Mouse (Mus musculus) heart, adult 11 months (tissue): Measurements from ENCODE around the gene Hbp1.
A peak's percentile ranks its signal among the peaks of the same experiment; 100 is the strongest.

Source experiments
- DNase-seq: peaks from one replicate; pipeline ENCODE4 v3.0.0; 2022

Hbp1 gene

GRCm38 (mm10) chr12:31949759-31950658 is at the start of gene Hbp1:
Gene Hbp1, minus strand, starts transcription at chr12:31950535.
- peak; percentile 100 for DNase-seq

- peak; percentile 9 for DNase-seq
These were observed 48.4 kb upstream of the Hbp1 start for GRCm38 (mm10) chr12:31998706-31999105.

GRCm38 (mm10) chr12:31997328-31997878 is 47.1 kb upstream of the Hbp1 start:
- no peak for DNase-seq

- DNase-seq = peak; percentile 94
These were observed 46.5 kb upstream of the Hbp1 start for GRCm38 (mm10) chr12:31996877-31997276.

GRCm38 (mm10) chr12:31990575-31990974 is 40.2 kb upstream of the Hbp1 start:
- no peak for DNase-seq

GRCm38 (mm10) chr12:31989726-31990125 is 39.4 kb upstream of the Hbp1 start:
- DNase-seq = peak; percentile 30

DNA sequence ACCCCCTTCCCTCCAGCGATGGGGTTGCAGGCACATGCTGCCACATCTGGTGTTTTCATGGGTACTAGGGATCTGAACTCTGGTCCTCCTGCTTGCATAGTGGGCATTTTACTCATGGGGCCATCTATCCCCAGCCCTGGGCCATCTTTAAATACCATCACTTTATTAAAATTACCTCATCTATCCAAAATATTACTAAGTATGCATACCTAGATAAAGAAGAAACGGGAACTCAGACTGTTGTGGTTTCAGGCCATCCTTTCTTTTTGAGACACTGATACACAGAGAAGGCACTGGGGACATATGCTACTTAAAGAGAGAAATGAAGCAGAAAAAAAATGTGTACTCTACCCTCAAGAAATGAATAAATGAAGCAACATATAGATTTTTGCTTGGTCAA is 36.1 kb upstream of the Hbp1 start:
- peak; percentile 63 for DNase-seq

- DNase-seq = peak; percentile 28
These were observed 35.4 kb upstream of the Hbp1 start for GRCm38 (mm10) chr12:31985738-31986137.

GRCm38 (mm10) chr12:31984664-31985063 is 34.3 kb upstream of the Hbp1 start:
- DNase-seq = peak; percentile 94

DNA sequence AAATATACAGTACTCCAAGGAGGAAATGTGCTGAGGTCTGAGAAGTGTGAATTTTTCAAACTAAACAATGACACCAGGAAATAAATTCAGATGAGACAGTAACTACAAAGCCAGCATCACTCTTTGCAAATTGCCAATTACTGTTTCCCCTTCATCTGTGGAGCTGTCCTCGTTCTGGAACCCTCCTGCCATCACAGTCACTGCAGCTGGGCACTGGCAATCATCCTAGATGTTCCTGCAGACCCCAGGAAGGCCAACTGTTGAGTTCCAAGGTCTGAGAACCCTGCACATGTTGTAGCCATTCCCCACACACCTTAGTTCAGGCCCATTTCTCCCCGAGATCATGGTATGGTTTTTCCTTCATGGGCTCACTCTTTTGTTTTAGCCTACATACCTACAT is 33.9 kb upstream of the Hbp1 start:
- no peak for DNase-seq

DNA sequence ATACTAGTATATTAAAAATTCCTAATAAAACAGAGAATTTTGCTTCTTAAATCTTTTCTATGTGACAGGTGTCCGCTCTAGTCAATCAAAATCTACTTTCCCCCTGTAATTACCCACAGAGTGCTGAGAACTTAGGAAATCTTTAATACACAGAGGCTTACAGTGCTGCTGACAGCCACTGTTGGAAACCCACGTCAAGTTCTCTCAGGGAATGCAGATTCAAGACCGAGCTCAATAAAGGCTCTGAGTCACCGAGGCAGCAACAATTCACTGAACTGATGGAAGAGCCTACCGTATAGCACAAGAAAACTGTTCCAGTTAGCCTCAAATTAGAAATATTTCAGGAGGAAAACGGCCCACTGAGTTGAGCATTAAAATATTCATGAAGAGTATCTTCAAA is 33.4 kb upstream of the Hbp1 start:
- peak; percentile 23 for DNase-seq

DNA sequence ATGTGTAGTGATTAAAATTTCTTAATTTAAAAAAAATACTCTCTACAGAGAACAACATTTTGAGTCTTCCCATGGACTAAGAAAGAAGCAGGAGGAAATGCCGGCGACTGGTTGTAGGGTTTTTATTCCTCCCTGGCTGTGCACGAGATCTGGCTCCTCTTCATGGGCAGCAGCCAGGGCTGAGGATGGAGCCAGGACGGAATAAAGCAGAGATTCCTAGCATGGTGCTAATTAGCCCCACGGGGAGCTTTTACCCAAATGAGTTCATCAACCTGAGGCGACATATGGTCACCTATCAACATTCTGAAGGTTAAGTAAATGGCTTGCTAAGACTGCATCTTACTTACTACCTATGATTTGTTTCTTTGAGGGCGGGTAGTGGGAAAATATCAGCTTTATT is 32.9 kb upstream of the Hbp1 start:
- peak; percentile 76 for DNase-seq

DNA sequence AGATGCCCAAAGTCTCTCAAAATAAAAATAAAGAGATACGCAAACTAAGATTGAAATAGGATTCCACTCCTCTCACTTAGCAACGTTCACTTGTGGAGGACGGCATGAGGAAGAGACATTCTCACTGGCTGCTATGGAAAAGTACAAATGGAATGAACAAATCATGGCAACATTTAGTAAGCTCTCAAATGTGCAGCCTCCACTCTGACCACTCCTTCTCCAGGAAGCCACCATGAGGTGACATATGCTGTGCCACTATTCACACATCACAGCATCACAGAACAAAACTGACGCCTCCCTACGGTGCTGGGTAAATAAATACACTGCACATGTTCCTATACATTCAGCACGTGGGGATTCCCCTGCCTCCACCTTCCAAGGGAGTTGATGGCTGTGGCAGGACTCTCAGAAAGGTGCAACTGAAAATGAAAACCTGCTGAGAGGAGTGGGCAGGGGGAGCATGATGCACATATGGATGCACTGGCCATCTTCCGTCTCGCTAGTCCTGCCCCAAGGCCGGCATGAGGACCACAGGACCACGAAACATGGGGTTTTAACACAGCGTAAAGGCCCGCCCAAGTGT is 27.4 kb upstream of the Hbp1 start:
- peak; percentile 80 for DNase-seq

DNA sequence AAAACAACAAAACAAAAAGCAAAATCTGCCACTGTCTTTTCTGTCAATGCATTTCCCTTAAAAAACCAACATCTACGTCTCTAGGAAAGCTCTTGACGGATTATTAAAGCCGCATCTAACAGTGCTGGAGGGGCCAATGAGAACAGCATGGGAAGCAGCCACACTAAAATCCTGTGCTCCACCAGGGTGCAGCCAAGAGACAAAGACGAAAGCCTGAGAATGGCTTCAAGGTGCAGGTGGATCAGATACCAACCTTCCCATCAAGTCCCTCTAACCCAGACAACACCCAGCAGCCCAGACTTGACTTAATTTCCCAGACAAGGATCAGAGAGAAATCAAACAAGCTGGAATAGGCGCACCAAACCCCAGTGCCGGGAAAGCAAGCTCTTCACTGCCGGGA is 26.2 kb upstream of the Hbp1 start:
- DNase-seq = no peak

DNA sequence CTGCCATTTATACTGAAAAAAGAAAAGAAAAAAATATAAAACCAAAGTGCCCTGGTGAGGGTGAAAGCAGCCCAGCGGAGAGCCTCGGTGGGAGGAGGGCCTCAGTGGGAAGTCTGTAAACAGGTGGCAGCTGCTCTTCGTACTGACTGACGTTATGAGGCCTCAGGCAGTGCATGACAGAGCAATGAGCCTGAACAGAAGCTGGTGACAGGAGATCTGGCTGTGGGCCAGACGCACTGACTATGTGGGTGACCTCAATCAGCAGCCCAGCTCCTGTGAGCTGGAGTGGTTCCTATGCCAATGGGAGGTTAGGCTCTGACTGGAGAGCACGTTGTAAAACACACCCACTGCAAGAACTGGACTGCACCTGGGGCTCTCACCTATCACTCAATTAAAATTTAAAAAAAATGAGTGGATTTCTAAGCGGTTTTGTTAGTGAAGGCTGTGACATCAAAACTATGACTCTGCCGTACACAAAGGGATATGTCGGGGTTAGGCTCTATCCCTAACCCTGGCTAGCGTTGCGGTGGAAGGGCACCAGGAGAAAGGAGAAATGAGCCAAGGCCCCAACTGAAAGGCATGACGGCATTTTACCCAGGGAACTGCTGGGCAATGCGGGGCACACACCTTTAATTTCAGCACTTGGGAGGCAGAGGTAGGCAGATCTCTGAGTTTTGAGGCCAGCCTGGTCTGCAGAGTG is 23.3 kb upstream of the Hbp1 start:
- peak; percentile 98 for DNase-seq

- DNase-seq = peak; percentile 73
These were observed 21.2 kb upstream of the Hbp1 start for GRCm38 (mm10) chr12:31971547-31971946.

DNA sequence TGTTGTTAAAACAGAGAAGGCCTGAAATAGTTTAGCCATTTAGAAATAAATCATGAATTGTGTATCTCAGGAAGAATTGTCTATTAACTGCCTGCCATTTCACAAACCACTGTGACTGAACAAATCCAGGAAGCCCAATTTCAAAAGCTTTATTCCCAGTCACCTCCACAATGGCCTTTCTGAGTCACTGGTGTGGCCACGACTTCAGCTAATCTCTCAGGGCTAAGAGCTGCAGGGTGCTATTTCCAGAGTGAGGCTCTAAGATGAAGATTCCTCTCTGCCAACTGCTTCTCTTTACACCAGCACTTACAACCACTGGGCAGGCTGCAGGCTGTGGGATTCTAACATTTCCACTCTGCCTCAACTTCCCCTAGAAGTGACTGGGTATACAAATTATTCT is 18.8 kb upstream of the Hbp1 start:
- DNase-seq = no peak

GRCm38 (mm10) chr12:31967536-31967935 is 17.2 kb upstream of the Hbp1 start:
- DNase-seq = no peak

DNA sequence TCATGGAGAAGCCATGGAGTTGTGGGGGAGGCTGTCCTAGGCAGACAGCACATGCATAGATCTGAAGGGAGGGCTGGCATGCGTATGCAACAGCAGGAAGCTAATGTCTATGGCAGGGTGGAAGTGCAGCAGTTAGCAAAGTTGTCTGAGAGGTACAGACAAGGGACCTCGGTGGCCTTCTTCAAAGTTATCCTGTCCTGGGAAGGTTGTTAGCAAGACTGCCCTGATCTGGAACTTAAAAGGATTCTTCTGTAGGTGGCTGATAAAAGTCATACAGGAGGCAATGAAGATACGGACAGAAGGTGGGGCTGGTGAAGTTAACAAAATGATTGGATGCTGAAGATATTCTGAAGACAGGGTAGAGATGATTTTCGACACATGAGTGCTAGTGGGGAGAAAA is 16.1 kb upstream of the Hbp1 start:
- DNase-seq = peak; percentile 61

DNA sequence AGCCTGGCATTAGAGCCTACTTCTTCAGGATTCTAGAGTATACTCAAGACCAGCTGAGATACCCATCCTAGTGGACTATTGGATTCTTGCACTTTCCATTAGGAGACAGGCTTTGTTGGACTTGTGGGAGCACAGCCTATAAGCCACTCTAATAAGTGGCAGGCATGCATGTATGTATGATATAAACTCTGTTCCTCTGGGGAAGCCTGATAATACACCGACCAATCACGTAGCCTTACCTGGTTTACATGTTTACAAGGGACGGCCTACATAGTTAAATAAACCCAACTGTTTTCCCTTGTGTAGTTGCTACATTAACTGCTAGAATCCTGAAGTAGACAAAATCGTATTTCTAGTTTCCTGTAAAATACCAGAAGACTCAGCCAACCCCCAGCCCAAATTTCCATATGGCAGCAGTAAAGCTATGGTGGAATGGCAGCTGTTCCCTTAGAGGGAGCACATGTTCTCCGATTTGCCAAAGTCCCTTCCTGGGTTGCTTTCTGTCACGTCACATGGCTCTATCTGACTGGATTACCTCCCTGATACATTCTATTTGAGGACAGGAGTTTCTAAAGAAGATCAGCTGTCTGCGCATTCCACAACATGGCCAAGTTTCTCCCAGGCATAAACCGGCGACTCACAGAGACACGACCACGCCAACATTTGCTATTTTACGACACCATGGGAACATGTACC is 15.3 kb upstream of the Hbp1 start:
- DNase-seq = peak; percentile 46

- DNase-seq = no peak
These were observed 13.7 kb upstream of the Hbp1 start for GRCm38 (mm10) chr12:31964074-31964473.

- no peak for DNase-seq
These were observed 5.5 kb upstream of the Hbp1 start for GRCm38 (mm10) chr12:31955843-31956242.

- no peak for DNase-seq
These were observed 310 bp upstream of the Hbp1 start for GRCm38 (mm10) chr12:31950659-31951031.
